Mouse (Mus musculus) CH12.LX (cell line): ENCODE data around the gene Arl8b. TPM values are rescaled to one million over a fixed set of nuclear protein-coding genes. Genes with fewer than 3 reads are reported as not detected.

ENCODE experiments used
- DNase-seq: peaks from one replicate; pipeline ENCODE4 v3.0.0-alpha.2; 2013; ENCODE audit errors: extremely low read depth
- H3K27ac ChIP-seq: 2 replicates; pipeline ENCODE4 v1.5.1; 2012; ENCODE audit warnings: low read depth, mild to moderate bottlenecking, control low read depth, moderate library complexity; ENCODE audit not compliant: insufficient read depth
- H3K27me3 ChIP-seq: replicated peaks from 2 replicates; pipeline ENCODE3; 2012; ENCODE audit warnings: inconsistent platforms
- H3K36me3 ChIP-seq, 2 experiments: replicated peaks in 1 of 2; 2 replicates each; pipeline versions ENCODE3 to v1.6.1; 2012; ENCODE audit warnings: inconsistent platforms in 1 of 2, low read length in 1 of 2, mild to moderate bottlenecking in 1 of 2, mixed read lengths in 1 of 2, moderate library complexity in 1 of 2; ENCODE audit not compliant: control insufficient read depth in 1 of 2, insufficient read depth in 1 of 2
- H3K4me1 ChIP-seq, 2 experiments: 2 replicates each; pipeline ENCODE4 v1.6.1; 2012; ENCODE audit warnings: inconsistent platforms in 1 of 2, moderate library complexity in 1 of 2; ENCODE audit not compliant: insufficient read depth in 2 of 2, control insufficient read depth in 1 of 2
- H3K4me2 ChIP-seq: 2 replicates; pipeline ENCODE4 v1.6.1; 2012; ENCODE audit warnings: low read depth, mild to moderate bottlenecking, control low read depth; ENCODE audit not compliant: poor library complexity, insufficient read depth, severe bottlenecking
- H3K4me3 ChIP-seq, 3 experiments: fragments of 150-350 bp in 1 of 3; sonication (generic) in 1 of 3; replicated peaks in 1 of 3; 2 replicates each; pipeline versions ENCODE3 to v1.5.1; 2011 to 2012; ENCODE audit warnings: low read depth in 2 of 3, low read length in 2 of 3, mild to moderate bottlenecking in 2 of 3, moderate library complexity in 2 of 3, control low read depth in 1 of 3, improper control_type of control experiment in 1 of 3, inconsistent platforms in 1 of 3, mixed read lengths in 1 of 3; ENCODE audit not compliant: poor library complexity in 1 of 3
- H3K79me2 ChIP-seq: replicated peaks from 2 replicates; pipeline ENCODE4 v1.6.1; 2012; ENCODE audit warnings: mild to moderate bottlenecking, moderate library complexity; ENCODE audit not compliant: control insufficient read depth, poor library complexity, insufficient read depth, severe bottlenecking; ENCODE audit errors: extremely low read depth
- H3K9ac ChIP-seq: 2 replicates; pipeline ENCODE4 v1.6.1; 2012; ENCODE audit warnings: low read depth, mild to moderate bottlenecking, control low read depth, moderate library complexity; ENCODE audit not compliant: insufficient read depth
- H3K9me3 ChIP-seq: replicated peaks from 2 replicates; pipeline ENCODE3; 2012; ENCODE audit warnings: low read length, inconsistent platforms, mixed read lengths
- BHLHE40 ChIP-seq: IDR thresholded peaks from 2 replicates; pipeline ENCODE4 v1.6.1; 2011; ENCODE audit warnings: mild to moderate bottlenecking, low read depth, low read length, improper control_type of control experiment
- CHD1 ChIP-seq: IDR thresholded peaks from 2 replicates; pipeline ENCODE4 v1.6.1; 2012; ENCODE audit warnings: low read depth, low read length, improper control_type of control experiment, inconsistent platforms
- CHD2 ChIP-seq: IDR thresholded peaks from 2 replicates; pipeline ENCODE4 v1.6.1; 2011; ENCODE audit warnings: low read length, improper control_type of control experiment
- CTCF ChIP-seq, 2 experiments: IDR thresholded peaks in 1 of 2; conservative IDR thresholded peaks in 1 of 2; 2 replicates each; pipeline ENCODE4 v1.5.1; 2011 to 2012; ENCODE audit warnings: low read depth in 2 of 2, low read length in 2 of 2, improper control_type of control experiment in 1 of 2, inconsistent platforms in 1 of 2, mild to moderate bottlenecking in 1 of 2, moderate library complexity in 1 of 2
- ETS1 ChIP-seq: conservative IDR thresholded peaks from 2 replicates; pipeline ENCODE4 v1.6.1; 2012; ENCODE audit warnings: low read depth, mild to moderate bottlenecking, inconsistent platforms, low read length, improper control_type of control experiment, moderate library complexity
- IRF4 ChIP-seq: IDR thresholded peaks from 2 replicates; pipeline ENCODE4 v1.6.1; 2014; ENCODE audit warnings: low read depth, mild to moderate bottlenecking, inconsistent platforms, low read length, improper control_type of control experiment
- JUN ChIP-seq: IDR thresholded peaks from 2 replicates; pipeline ENCODE4 v1.6.1; 2011; ENCODE audit warnings: low read depth, mild to moderate bottlenecking, low read length, improper control_type of control experiment, moderate library complexity; ENCODE audit not compliant: insufficient read depth
- MAFK ChIP-seq: IDR thresholded peaks from 2 replicates; pipeline ENCODE4 v1.6.1; 2011; ENCODE audit warnings: low read length, improper control_type of control experiment; ENCODE audit not compliant: insufficient replicate concordance
- MEF2A ChIP-seq: IDR thresholded peaks from 2 replicates; pipeline ENCODE4 v1.6.1; 2014; ENCODE audit warnings: low read depth, mild to moderate bottlenecking, inconsistent platforms, low read length, improper control_type of control experiment, borderline replicate concordance
- MYC ChIP-seq: IDR thresholded peaks from 2 replicates; pipeline ENCODE4 v1.6.1; 2011; ENCODE audit warnings: low read depth, mild to moderate bottlenecking, improper control_type of control experiment, low read length
- NELFE ChIP-seq: IDR thresholded peaks from 2 replicates; pipeline ENCODE4 v1.6.1; 2011; ENCODE audit warnings: low read depth, low read length, improper control_type of control experiment
- NRF1 ChIP-seq: IDR thresholded peaks from 2 replicates; pipeline ENCODE4 v1.6.1; 2014; ENCODE audit warnings: low read depth, mild to moderate bottlenecking, inconsistent platforms, low read length, improper control_type of control experiment, moderate library complexity
- POLR2AphosphoS2 ChIP-seq: IDR thresholded peaks from 2 replicates; pipeline ENCODE4 v1.6.1; 2011; ENCODE audit warnings: low read depth, low read length, improper control_type of control experiment
- RCOR1 ChIP-seq: conservative IDR thresholded peaks from 2 replicates; pipeline ENCODE4 v1.6.1; 2012; ENCODE audit warnings: low read depth, mild to moderate bottlenecking, inconsistent platforms, low read length, improper control_type of control experiment
- SIN3A ChIP-seq: IDR thresholded peaks from 2 replicates; pipeline ENCODE4 v1.6.1; 2012; ENCODE audit warnings: low read length, improper control_type of control experiment, inconsistent platforms
- TCF12 ChIP-seq: IDR thresholded peaks from 2 replicates; pipeline ENCODE4 v1.6.1; 2014; ENCODE audit warnings: low read depth, mild to moderate bottlenecking, inconsistent platforms, low read length, improper control_type of control experiment
- UBTF ChIP-seq: IDR thresholded peaks from 2 replicates; pipeline ENCODE4 v1.6.1; 2012; ENCODE audit warnings: low read depth, mild to moderate bottlenecking, inconsistent platforms, low read length, improper control_type of control experiment, moderate library complexity
- ZC3H11A ChIP-seq: IDR thresholded peaks from 2 replicates; pipeline ENCODE4 v1.6.1; 2012; ENCODE audit warnings: low read depth, mild to moderate bottlenecking, inconsistent platforms, low read length, improper control_type of control experiment
- ZKSCAN1 ChIP-seq: IDR thresholded peaks from 2 replicates; pipeline ENCODE4 v1.6.1; 2012; ENCODE audit warnings: low read depth, inconsistent platforms, low read length, improper control_type of control experiment, borderline replicate concordance
- ZMIZ1 ChIP-seq: IDR thresholded peaks from 2 replicates; pipeline ENCODE4 v1.6.1; 2012; ENCODE audit warnings: low read depth, mild to moderate bottlenecking, inconsistent platforms, low read length, improper control_type of control experiment
- dilution Hi-C: fragments of 300-500 bp; cut with MboI; formaldehyde crosslinking; loops from 2 replicates; pipeline ENCODE4 v1.14.3; 2020; ENCODE audit warnings: low sequenced_read_pairs; ENCODE audit not compliant: extremely low pct_unique_long_range_greater_than_20kb, extremely low pct_ligation_motif_present
- in situ Hi-C: fragments of 300-500 bp; cut with MboI; formaldehyde crosslinking; loops from 3 replicates; pipeline ENCODE4 v1.14.3; 2019; ENCODE audit warnings: low sequenced_read_pairs, low pct_ligation_motif_present, low pct_unique_long_range_greater_than_20kb, mixed read lengths
- polyA plus RNA-seq: library from polyadenylated mRNA; unstranded; fragments of >175 nt; gene quantifications from 2 replicates; pipeline ENCODE4 v1.2.1, GENCODE M21; 2012; ENCODE audit warnings: low read depth; ENCODE audit not compliant: insufficient read length
- total RNA-seq, 2 experiments: library from RNA; depleted of rRNA; stranded (reverse); fragments of 300-350 nt in 1 of 2; fragments of >200 nt in 1 of 2; gene quantifications; 2 replicates each; pipeline ENCODE4 v1.2.3; 2012 to 2014

Arl8b gene
- total and polyA plus RNA-seq, 3 experiments = 47.8 to 170 (median 141) TPM

GRCm38 (mm10) chr6:108861226-108861625 lies 78.3 kb downstream of the Arl8b start:
- H3K9me3 ChIP-seq = no peaks in the 10 kb centered on the region
- in situ Hi-C loops = loop anchor here (25.0 kb wide), 1 partner anchor 301 kb away; no protein-coding TSS in a partner anchor
- dilution Hi-C loops = no loop called here
- H3K27me3 ChIP-seq = no peaks in the 10 kb centered on the region
- no peak overlapping the region for H3K4me2 ChIP-seq
- no peak overlapping the region for H3K27ac ChIP-seq
- no peak for DNase-seq
- H3K4me3 ChIP-seq = no peak overlapping the region
- H3K9ac ChIP-seq = no peak overlapping the region
- no peaks in the 10 kb centered on the region for H3K79me2 ChIP-seq
- H3K4me1 ChIP-seq = peaks cover 0 to 8% of the 10 kb centered on the region in 2 experiments; a peak in 1 of 4 replicates
- peaks cover 26 to 44% of the 10 kb centered on the region in 2 experiments for H3K36me3 ChIP-seq
- TF ChIP-seq ZMIZ1 = no peak
- TF ChIP-seq CHD1 = no peak
- no peak for TF ChIP-seq BHLHE40
- TF ChIP-seq CTCF (conservative IDR thresholded peaks at IDR 0.05 in 1 of 2, IDR thresholded peaks at IDR 0.05 in 1 of 2; ENCODE audit: low read depth in 2 of 2, low read length in 2 of 2) = no peak
- TF ChIP-seq CHD2 = no peak
- TF ChIP-seq MAFK = no peak
- no peak for TF ChIP-seq UBTF
- no peak for TF ChIP-seq ETS1
- no peak for TF ChIP-seq NRF1
- no peak for TF ChIP-seq MYC
- TF ChIP-seq ZKSCAN1 = no peak

- Histone ChIP-seq H3K4me3 (no peak overlapping the region), H3K79me2 (no peaks in the 10 kb centered on the region)
Measured at GRCm38 (mm10) chr6:108862548-108862947, 79.6 kb downstream of the Arl8b start.

GRCm38 (mm10) chr6:108866317-108866716 lies 83.4 kb downstream of the Arl8b start:
- Histone ChIP-seq H3K9ac (no peak overlapping the region), H3K27me3 (no peaks in the 10 kb centered on the region), H3K4me3 (no peak overlapping the region), H3K4me1 (peaks cover 0 to under 1% of the 10 kb centered on the region in 2 experiments; a peak in 1 of 4 replicates), H3K4me2 (no peak overlapping the region), H3K27ac (no peak overlapping the region), H3K79me2 (no peaks in the 10 kb centered on the region), H3K36me3 (peaks cover 0 to 3% of the 10 kb centered on the region in 2 experiments), H3K9me3 (no peaks in the 10 kb centered on the region)
- TF ChIP-seq MAFK (no peak), POLR2AphosphoS2 (no peak), IRF4 (no peak), MEF2A (no peak), TCF12 (no peak), NELFE (no peak), JUN (no peak), CTCF (conservative IDR thresholded peaks at IDR 0.05 in 1 of 2, IDR thresholded peaks at IDR 0.05 in 1 of 2; ENCODE audit: low read depth in 2 of 2, low read length in 2 of 2) (no peak), ZMIZ1 (no peak), CHD2 (no peak), ZC3H11A (no peak), SIN3A (no peak)
- dilution Hi-C loops (no loop called here), in situ Hi-C loops (loop anchor here (25.0 kb wide), 1 partner anchor 296 kb away; no protein-coding TSS in a partner anchor)
- no peak for DNase-seq

More at GRCm38 (mm10) chr6:108862548-108862947, 79.6 kb downstream of the Arl8b start:
- in situ Hi-C loops = loop anchor here (25.0 kb wide), 1 partner anchor 300 kb away; no protein-coding TSS in a partner anchor
- Histone ChIP-seq H3K4me2 (no peak overlapping the region), H3K36me3 (peaks cover 15 to 31% of the 10 kb centered on the region in 2 experiments), H3K27ac (no peak overlapping the region), H3K9me3 (no peaks in the 10 kb centered on the region), H3K4me1 (peaks cover 0 to 8% of the 10 kb centered on the region in 2 experiments; a peak in 1 of 4 replicates), H3K9ac (no peak overlapping the region), H3K27me3 (no peaks in the 10 kb centered on the region)
- DNase-seq = no peak
- dilution Hi-C loops = no loop called here
- TF ChIP-seq RCOR1 (no peak), NELFE (no peak), POLR2AphosphoS2 (peak; percentile 85; the same call in 1 of the 2 replicates)
